Mouse (Mus musculus) limb, embryonic 12.5 days (tissue): ENCODE measurements around the gene Spata31d1d. TPM values are rescaled to one million over a fixed set of nuclear protein-coding genes. Genes with fewer than 3 reads are reported as not detected.

Experiments used
- ATAC-seq: fragments of 200-750 bp; cut with Nextera tagmentation; 2 replicates; pipeline ENCODE4 v1.8.0; 2017; ENCODE audit warnings: low read depth, moderate TSS enrichment; ENCODE audit not compliant: insufficient number of reproducible peaks, insufficient read depth, low FRiP score, low TSS enrichment
- H3K27ac ChIP-seq: fragments of 300-500 bp; sonication (generic); 2 replicates; pipeline ENCODE4 v1.5.1; 2016; ENCODE audit warnings: mild to moderate bottlenecking, moderate library complexity
- H3K27me3 ChIP-seq: fragments of 300-500 bp; sonication (generic); 2 replicates; pipeline ENCODE4 v1.6.1; 2016; ENCODE audit warnings: mild to moderate bottlenecking, moderate library complexity
- H3K36me3 ChIP-seq: fragments of 300-500 bp; sonication (generic); 2 replicates; pipeline ENCODE4 v1.6.1; 2016; ENCODE audit warnings: mild to moderate bottlenecking, moderate library complexity
- H3K4me1 ChIP-seq: fragments of 300-500 bp; sonication (generic); replicated peaks from 2 replicates; pipeline ENCODE4 v1.6.1; 2016
- H3K4me2 ChIP-seq: fragments of 300-500 bp; sonication (generic); 2 replicates; pipeline ENCODE4 v1.6.1; 2016; ENCODE audit warnings: mild to moderate bottlenecking, moderate library complexity
- H3K4me3 ChIP-seq: fragments of 300-500 bp; sonication (generic); replicated peaks from 2 replicates; pipeline ENCODE4 v1.5.1; 2016; ENCODE audit warnings: mild to moderate bottlenecking
- H3K9ac ChIP-seq: fragments of 300-500 bp; sonication (generic); replicated peaks from 2 replicates; pipeline ENCODE4 v1.6.1; 2016; ENCODE audit warnings: mild to moderate bottlenecking, moderate library complexity
- H3K9me3 ChIP-seq: fragments of 300-500 bp; sonication (generic); 2 replicates; pipeline ENCODE4 v1.6.1; 2016; ENCODE audit warnings: mild to moderate bottlenecking, moderate library complexity
- WGBS: fragments of 180-500 bp; shearing (Covaris S2); methylation state at CpG from one replicate; pipeline ENCODE4 v1.1.7; 2016; 5-methylcytosine and 5-hydroxymethylcytosine counted together
- polyA plus RNA-seq: library from polyadenylated mRNA; unstranded; fragments of >200 nt; fragmentation: Nextera tagmentation; extraction: Ambion mirVana; gene quantifications from 2 replicates; pipeline ENCODE4 v1.2.1, GENCODE M21; 2016

Gene Spata31d1d
- polyA plus RNA-seq, 1 experiment from 2014 or later, result not detected

GRCm38 (mm10) chr13:59676316-59677229 lies 55.0 kb downstream of the Spata31d1d start:
- no peak for ATAC-seq
- no peak overlapping the region for H3K27ac ChIP-seq
- no peak overlapping the region for H3K4me3 ChIP-seq
- H3K4me1 ChIP-seq, result peaks cover 16% of the 10 kb centered on the region
- no peak overlapping the region for H3K4me2 ChIP-seq
- H3K27me3 ChIP-seq, result no peaks in the 10 kb centered on the region
- no peak overlapping the region for H3K9ac ChIP-seq
- 76% methylated on average over 12 of the region's 12 CpGs for WGBS
- no peaks in the 10 kb centered on the region for H3K36me3 ChIP-seq
- no peaks in the 10 kb centered on the region for H3K9me3 ChIP-seq

Other genes with a start within 250 kb of the Spata31d1d start
- gene Agtpbp1, start 146.5 kb downstream of the Spata31d1d start, polyA plus RNA-seq, result 9.0 and 9.3 TPM in 2 replicates
- 122 and 127 TPM in 2 replicates for gene Naa35, start 146.5 kb downstream of the Spata31d1d start, polyA plus RNA-seq
- gene Golm1, start 55.9 kb downstream of the Spata31d1d start, polyA plus RNA-seq, result 55.3 and 59.9 TPM in 2 replicates
- not detected in 2 replicates for gene 4921517D22Rik, start 37.6 kb downstream of the Spata31d1d start, polyA plus RNA-seq
- gene Spata31d1a, start 21.4 kb downstream of the Spata31d1d start, polyA plus RNA-seq, result not detected in 2 replicates
- not detected in 2 replicates for gene Spata31d1b, start 19.5 kb downstream of the Spata31d1d start, polyA plus RNA-seq
- gene 1700014D04Rik, start 15.0 kb upstream of the Spata31d1d start, polyA plus RNA-seq, result 0.24 and 0.46 TPM in 2 replicates
- 97.7 and 98.3 TPM in 2 replicates for gene Isca1, start 38.1 kb upstream of the Spata31d1d start, polyA plus RNA-seq
- not detected in 2 replicates for gene Gm49354, start 50.5 kb upstream of the Spata31d1d start, polyA plus RNA-seq
- 56.0 and 56.5 TPM in 2 replicates for gene Tut7, start 91.4 kb upstream of the Spata31d1d start, polyA plus RNA-seq